Mouse (Mus musculus) ES-Bruce4 (cell line): ENCODE data around the gene Slbp.

Source experiments
- CTCF ChIP-seq: IDR thresholded peaks from one replicate; pipeline ENCODE4 v1.8.1; 2011; ENCODE audit warnings: low read depth, low read length
- POLR2A ChIP-seq: IDR thresholded peaks from one replicate; pipeline ENCODE4 v1.8.1; 2011; ENCODE audit warnings: low read length; ENCODE audit not compliant: insufficient read depth

- TF ChIP-seq CTCF (no peak), POLR2A (no peak)
These were observed 46.3 kb upstream of the Slbp start for GRCm38 (mm10) chr5:33698669-33699068.
